Mouse (Mus musculus): Measurements from ENCODE around the gene Stox1. TPM values are rescaled to one million over a fixed set of nuclear protein-coding genes. Genes with fewer than 3 reads are reported as not detected.
A peak's percentile ranks its signal among the peaks of the same experiment; 100 is the strongest.

Gene Stox1
- polyA plus RNA-seq, 1 experiment from 2014 or later: 1.3 TPM

- H3K9ac ChIP-seq: 0 out of 2 replicates have a peak overlapping the region, but pooled peaks have one; percentile 27
- H3K9me3 ChIP-seq (replicated peaks): no peaks in the 10 kb centered on the region
- peak overlapping the region; percentile 74 for H3K27ac ChIP-seq
- 0 out of 2 replicates have a peak, but pooled peaks have one; percentile 58 for ATAC-seq (replicated peaks; ENCODE audit: insufficient number of reproducible peaks, insufficient read depth, low FRiP score, low read depth)
- WGBS: 35% methylated on average over 27 of the region's 27 CpGs
- H3K4me1 ChIP-seq (replicated peaks): peaks cover 12% of the 10 kb centered on the region
- no peaks in the 10 kb centered on the region for H3K27me3 ChIP-seq
- peak overlapping the region; percentile 65 for H3K4me2 ChIP-seq
- peak overlapping the region; percentile 37 for H3K4me3 ChIP-seq
- H3K36me3 ChIP-seq: no peaks in the 10 kb centered on the region
These were observed 60.9 kb downstream of the Stox1 start for GRCm38 (mm10) chr10:62664963-62665590.

DNA sequence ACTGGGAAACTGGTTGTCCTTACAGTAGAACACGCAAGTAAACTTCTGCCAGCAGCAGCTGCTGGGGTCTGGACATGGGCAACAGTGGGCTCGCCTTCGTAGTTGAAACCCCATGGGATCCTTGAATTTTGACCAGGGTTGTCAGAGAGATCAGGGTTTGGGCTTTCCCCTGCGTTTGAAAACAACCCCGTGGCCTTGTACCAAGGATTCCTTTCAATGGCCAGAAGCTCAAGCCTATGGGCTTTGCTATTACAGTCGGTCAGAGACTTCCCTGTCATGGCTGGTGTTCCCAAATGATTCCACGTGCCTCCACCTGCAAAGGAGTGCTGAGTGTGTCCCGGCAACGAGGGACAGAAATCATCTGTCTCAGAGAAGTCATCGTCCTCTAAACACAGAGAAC, 61.8 kb downstream of the Stox1 start:
- Histone ChIP-seq H3K4me1 (replicated peaks) (peaks cover 12% of the 10 kb centered on the region), H3K9me3 (replicated peaks) (no peaks in the 10 kb centered on the region), H3K27ac (peak overlapping the region; percentile 74), H3K4me2 (peak overlapping the region; percentile 65; the same call in 1 of the 2 replicates), H3K4me3 (no peak overlapping the region), H3K27me3 (no peaks in the 10 kb centered on the region), H3K9ac (no peak overlapping the region), H3K36me3 (no peaks in the 10 kb centered on the region)
- ATAC-seq (replicated peaks; ENCODE audit: insufficient number of reproducible peaks, insufficient read depth, low FRiP score, low read depth): no peak
- 82% methylated on average over 10 of the region's 10 CpGs for whole genome bisulfite sequencing

GRCm38 (mm10) chr10:62656711-62657110, 69.2 kb downstream of the Stox1 start:
- ATAC-seq (replicated peaks; ENCODE audit: insufficient number of reproducible peaks, insufficient read depth, low FRiP score, low read depth): no peak
- H3K4me1 ChIP-seq (replicated peaks): no peaks in the 10 kb centered on the region
- no peaks in the 10 kb centered on the region for H3K27me3 ChIP-seq
- no peak overlapping the region for H3K9ac ChIP-seq
- H3K4me2 ChIP-seq: no peak overlapping the region
- no peaks in the 10 kb centered on the region for H3K9me3 ChIP-seq (replicated peaks)
- 65% methylated on average over 7 of the region's 7 CpGs for WGBS
- no peak overlapping the region for H3K27ac ChIP-seq
- H3K36me3 ChIP-seq: no peaks in the 10 kb centered on the region
- no peak overlapping the region for H3K4me3 ChIP-seq

- peak overlapping the region; percentile 71 for H3K4me2 ChIP-seq
- H3K4me1 ChIP-seq (replicated peaks): peaks cover 12% of the 10 kb centered on the region
- no peak for ATAC-seq (replicated peaks; ENCODE audit: insufficient number of reproducible peaks, insufficient read depth, low FRiP score, low read depth)
- WGBS: 22% methylated on average over 3 of the region's 3 CpGs
- no peaks in the 10 kb centered on the region for H3K27me3 ChIP-seq
- peak overlapping the region; percentile 58 for H3K9ac ChIP-seq
- peak overlapping the region; percentile 95 for H3K4me3 ChIP-seq
- H3K27ac ChIP-seq: peak overlapping the region; percentile 98
- no peaks in the 10 kb centered on the region; the same call in 1 of the 2 replicates for H3K36me3 ChIP-seq
- no peaks in the 10 kb centered on the region for H3K9me3 ChIP-seq (replicated peaks)
These were observed 74.0 kb downstream of the Stox1 start for GRCm38 (mm10) chr10:62651961-62652360.

- WGBS: under 1% methylated on average over 89 of the region's 89 CpGs
- H3K4me3 ChIP-seq: peak within 1 kb of the TSS; percentile 95
- H3K9me3 ChIP-seq (replicated peaks): no peaks in the 10 kb centered on the region
- peak within 1 kb of the TSS; percentile 96 for H3K9ac ChIP-seq
- peak; percentile 99 for ATAC-seq (replicated peaks; ENCODE audit: insufficient number of reproducible peaks, insufficient read depth, low FRiP score, low read depth)
- H3K4me1 ChIP-seq (replicated peaks): peaks cover 12% of the 10 kb centered on the region
- peaks cover 7% of the 10 kb centered on the region for H3K36me3 ChIP-seq
- peak within 1 kb of the TSS; percentile 98 for H3K27ac ChIP-seq
- H3K27me3 ChIP-seq: no peaks in the 10 kb centered on the region
- H3K4me2 ChIP-seq: peak within 1 kb of the TSS; percentile 71
These were observed 74.8 kb downstream of the Stox1 start, which contains the start of gene Ddx50 for GRCm38 (mm10) chr10:62650881-62651810. TSS of gene Ddx50 (minus strand) at chr10:62651218.

GRCm38 (mm10) chr10:62650358-62650782, 75.6 kb downstream of the Stox1 start:
- peaks cover 8% of the 10 kb centered on the region for H3K36me3 ChIP-seq
- H3K4me2 ChIP-seq: peak overlapping the region; percentile 71
- WGBS: under 1% methylated on average over 17 of the region's 17 CpGs
- H3K27me3 ChIP-seq: no peaks in the 10 kb centered on the region
- no peak for ATAC-seq (replicated peaks; ENCODE audit: insufficient number of reproducible peaks, insufficient read depth, low FRiP score, low read depth)
- peaks cover 12% of the 10 kb centered on the region for H3K4me1 ChIP-seq (replicated peaks)
- no peaks in the 10 kb centered on the region for H3K9me3 ChIP-seq (replicated peaks)
- peak overlapping the region; percentile 98 for H3K27ac ChIP-seq
- H3K4me3 ChIP-seq: peak overlapping the region; percentile 95
- peak overlapping the region; percentile 96 for H3K9ac ChIP-seq

Small RNA genes lying within 50 kb of the gene (microRNA-seq; reads per million reads assigned to microRNA genes)
- not detected for gene Mir7215

Other genes with a start within 250 kb of the Stox1 start
- 66.7 and 71.3 TPM in 2 replicates for gene Vps26a, start 239.3 kb downstream of the Stox1 start, polyA plus RNA-seq (2015; fragmentation: Nextera tagmentation; extraction: Ambion mirVana)
- 11.7 and 21.5 TPM in 2 replicates for gene Srgn, start 198.7 kb downstream of the Stox1 start, polyA plus RNA-seq (2015; fragmentation: Nextera tagmentation; extraction: Ambion mirVana)
- 28.0 and 32.2 TPM in 2 replicates for gene Kif1bp, start 147.7 kb downstream of the Stox1 start, polyA plus RNA-seq (2015; fragmentation: Nextera tagmentation; extraction: Ambion mirVana)
- 9.7 and 11.1 TPM in 2 replicates for gene Ddx21, start 123.8 kb downstream of the Stox1 start, polyA plus RNA-seq (2015; fragmentation: Nextera tagmentation; extraction: Ambion mirVana)
- gene Ddx50, start 74.9 kb downstream of the Stox1 start, polyA plus RNA-seq (2015; fragmentation: Nextera tagmentation; extraction: Ambion mirVana): 85.2 and 86.2 TPM in 2 replicates
- gene Ccar1, start 66.2 kb upstream of the Stox1 start, polyA plus RNA-seq (2015; fragmentation: Nextera tagmentation; extraction: Ambion mirVana): 75.9 and 84.1 TPM in 2 replicates
- gene Tet1, start 182.9 kb upstream of the Stox1 start, polyA plus RNA-seq (2015; fragmentation: Nextera tagmentation; extraction: Ambion mirVana): 25.6 and 26.9 TPM in 2 replicates
- gene Slc25a16, start 194.5 kb upstream of the Stox1 start, polyA plus RNA-seq (2015; fragmentation: Nextera tagmentation; extraction: Ambion mirVana): 12.0 and 13.1 TPM in 2 replicates
- 10.1 and 13.4 TPM in 2 replicates for gene Dna2, start 220.9 kb upstream of the Stox1 start, polyA plus RNA-seq (2015; fragmentation: Nextera tagmentation; extraction: Ambion mirVana)

All from heart, embryonic 15.5 days (tissue).